8 mouse cellular contexts compared by ENCODE assay signal in genomic region chr12:84285593-84285968, GRCm38 (mm10). TPM values are rescaled to one million over a fixed set of nuclear protein-coding genes. Genes with fewer than 3 reads are reported as not detected.
DNase-seq lines count a peak whose midpoint lies in the region; ATAC-seq lines count a peak whose summit lies in the region.

No protein-coding gene starts in this region.

- no peak for ATAC-seq in kidney, embryonic 16.5 days (ENCODE audit: low FRiP score, low TSS enrichment)
- no peak for ATAC-seq in embryonic facial prominence, embryonic 12.5 days (ENCODE audit: insufficient number of reproducible peaks, insufficient read depth, low FRiP score, low TSS enrichment)
- ATAC-seq in intestine, embryonic 14.5 days (replicated peaks; ENCODE audit: low FRiP score, low TSS enrichment, low read depth) = peak; percentile 30; the same call in 1 of the 2 replicates
- peak; percentile 64 for ATAC-seq in midbrain, embryonic 16.5 days

- peak overlapping the region; percentile 70 for H3K9ac ChIP-seq in kidney, embryonic 16.5 days (replicated peaks; ENCODE audit: low read length)
- peak overlapping the region; percentile 44 for H3K9ac ChIP-seq in embryonic facial prominence, embryonic 12.5 days
- peak overlapping the region; percentile 54 for H3K9ac ChIP-seq in intestine, embryonic 14.5 days (ENCODE audit: low read length)
- peak overlapping the region; percentile 68 for H3K9ac ChIP-seq in midbrain, embryonic 16.5 days (ENCODE audit: low read depth, low read length)

- H3K36me3 ChIP-seq in kidney, embryonic 16.5 days (ENCODE audit: insufficient read depth, low read length) = no peaks in the 10 kb centered on the region
- H3K36me3 ChIP-seq in embryonic facial prominence, embryonic 12.5 days = no peaks in the 10 kb centered on the region
- no peaks in the 10 kb centered on the region for H3K36me3 ChIP-seq in intestine, embryonic 14.5 days (ENCODE audit: control insufficient read depth, insufficient read depth, low read length)
- no peaks in the 10 kb centered on the region for H3K36me3 ChIP-seq in midbrain, embryonic 16.5 days (ENCODE audit: control insufficient read depth, insufficient read depth, low read length)

- no peaks in the 10 kb centered on the region for H3K9me3 ChIP-seq in kidney, embryonic 16.5 days (ENCODE audit: low read length)
- H3K9me3 ChIP-seq in embryonic facial prominence, embryonic 12.5 days = no peaks in the 10 kb centered on the region; the same call in 1 of the 2 replicates
- H3K9me3 ChIP-seq in intestine, embryonic 14.5 days (ENCODE audit: control insufficient read depth, low read length) = no peaks in the 10 kb centered on the region
- H3K9me3 ChIP-seq in midbrain, embryonic 16.5 days (replicated peaks; ENCODE audit: control insufficient read depth, low read length, poor library complexity, severe bottlenecking) = no peaks in the 10 kb centered on the region

- H3K4me2 ChIP-seq in kidney, embryonic 16.5 days (replicated peaks; ENCODE audit: low read depth, low read length) = peak overlapping the region; percentile 67
- H3K4me2 ChIP-seq in embryonic facial prominence, embryonic 12.5 days (replicated peaks) = peak overlapping the region; percentile 74
- peak overlapping the region; percentile 83 for H3K4me2 ChIP-seq in intestine, embryonic 14.5 days (ENCODE audit: low read length)
- peak overlapping the region; percentile 59 for H3K4me2 ChIP-seq in midbrain, embryonic 16.5 days (ENCODE audit: low read length)

- H3K27me3 ChIP-seq in kidney, embryonic 16.5 days (ENCODE audit: insufficient read depth, low read length) = no peaks in the 10 kb centered on the region
- H3K27me3 ChIP-seq in embryonic facial prominence, embryonic 12.5 days = no peaks in the 10 kb centered on the region
- no peaks in the 10 kb centered on the region for H3K27me3 ChIP-seq in intestine, embryonic 14.5 days (replicated peaks; ENCODE audit: control insufficient read depth, insufficient read depth, low read length)
- H3K27me3 ChIP-seq in midbrain, embryonic 16.5 days (ENCODE audit: control insufficient read depth, insufficient read depth, low read depth, low read length) = no peaks in the 10 kb centered on the region

- H3K4me3 ChIP-seq in kidney, embryonic 16.5 days (ENCODE audit: low read length) = peak overlapping the region; percentile 56
- peak overlapping the region; percentile 54 for H3K4me3 ChIP-seq in embryonic facial prominence, embryonic 12.5 days
- peak overlapping the region; percentile 63 for H3K4me3 ChIP-seq in intestine, embryonic 14.5 days (ENCODE audit: low read depth, low read length)
- peak overlapping the region; percentile 53 for H3K4me3 ChIP-seq in midbrain, embryonic 16.5 days (ENCODE audit: low read depth, low read length)

- H3K4me1 ChIP-seq in kidney, embryonic 16.5 days (ENCODE audit: insufficient read depth, low read length) = no peaks in the 10 kb centered on the region
- peaks cover 5% of the 10 kb centered on the region; the same call in 1 of the 2 replicates for H3K4me1 ChIP-seq in embryonic facial prominence, embryonic 12.5 days
- 0 out of 2 replicates have a peak, but pooled peaks cover 6% of the 10 kb centered on the region for H3K4me1 ChIP-seq in intestine, embryonic 14.5 days (replicated peaks; ENCODE audit: control insufficient read depth, insufficient read depth, low read length)
- H3K4me1 ChIP-seq in midbrain, embryonic 16.5 days (ENCODE audit: control insufficient read depth, insufficient read depth, low read length) = peaks cover 8% of the 10 kb centered on the region; the same call in 1 of the 2 replicates

- no peak for DNase-seq in kidney, postnatal 25 days
- DNase-seq in intestine, embryonic 14.5 days (ENCODE audit: low spot score) = no peak
- DNase-seq in urinary bladder, postnatal 25 days (ENCODE audit: low spot score) = no peak
- DNase-seq in cerebellum, adult 11-12 months = no peak
- no peak for DNase-seq in right cerebral cortex, postnatal 4 days

- peak overlapping the region; percentile 76 for H3K27ac ChIP-seq in kidney, embryonic 16.5 days (ENCODE audit: low read length)
- no peak overlapping the region for H3K27ac ChIP-seq in embryonic facial prominence, embryonic 12.5 days
- 0 out of 2 replicates have a peak overlapping the region, but pooled peaks have one; percentile 24 for H3K27ac ChIP-seq in intestine, embryonic 14.5 days (ENCODE audit: low read depth)
- H3K27ac ChIP-seq in midbrain, embryonic 16.5 days (ENCODE audit: low read length) = peak overlapping the region; percentile 10; the same call in 1 of the 2 replicates

- WGBS in kidney, embryonic 16.5 days = 33% methylated on average over 8 of the region's 8 CpGs
- WGBS in embryonic facial prominence, embryonic 12.5 days = 34% methylated on average over 8 of the region's 8 CpGs
- WGBS in intestine, embryonic 14.5 days = 33% methylated on average over 8 of the region's 8 CpGs
- 27% methylated on average over 8 of the region's 8 CpGs for WGBS in midbrain, embryonic 16.5 days

RNA-seq across cellular contexts. Expression of gene Ptgr2, which starts 0.5 kb away (rescaled TPM):
- polyA plus RNA-seq in kidney, embryonic 16.5 days (2015; fragmentation: Nextera tagmentation; extraction: Ambion mirVana) = 32.5 and 34.8 TPM in 2 replicates
- 12.5 and 13.0 TPM in 2 replicates for polyA plus RNA-seq in embryonic facial prominence, embryonic 12.5 days (2016; fragmentation: Nextera tagmentation; extraction: Ambion mirVana)
- polyA plus RNA-seq in intestine, embryonic 14.5 days (2014; fragmentation: Nextera tagmentation; extraction: Ambion mirVana) = 26.1 and 30.4 TPM in 2 replicates
- 17.8 and 19.8 TPM in 2 replicates for polyA plus RNA-seq in midbrain, embryonic 16.5 days (2015; fragmentation: Nextera tagmentation; extraction: Ambion mirVana)

RNA-seq across cellular contexts. Expression of gene Zfp410, which starts 31.1 kb away (rescaled TPM):
- 85.5 and 93.7 TPM in 2 replicates for polyA plus RNA-seq in kidney, embryonic 16.5 days (2015; fragmentation: Nextera tagmentation; extraction: Ambion mirVana)
- 97.4 and 100 TPM in 2 replicates for polyA plus RNA-seq in embryonic facial prominence, embryonic 12.5 days (2016; fragmentation: Nextera tagmentation; extraction: Ambion mirVana)
- polyA plus RNA-seq in intestine, embryonic 14.5 days (2014; fragmentation: Nextera tagmentation; extraction: Ambion mirVana) = 66.0 and 79.7 TPM in 2 replicates
- polyA plus RNA-seq in midbrain, embryonic 16.5 days (2015; fragmentation: Nextera tagmentation; extraction: Ambion mirVana) = 59.4 and 73.1 TPM in 2 replicates

Comparison
In these comparisons a context has a peak if more than half of its experiments do, and no peak if none do; other contexts are left out.
1. ATAC-seq: peak in intestine, embryonic 14.5 days (single experiment) and midbrain, embryonic 16.5 days (single experiment); none in kidney, embryonic 16.5 days (single experiment) and embryonic facial prominence, embryonic 12.5 days (single experiment).
2. Peak in every context shown above with its lines, with median percentiles within 50 percentile points of each other: H3K4me2 ChIP-seq, H3K4me3 ChIP-seq and H3K9ac ChIP-seq.